Mouse (Mus musculus) embryonic facial prominence, embryonic 13.5 days (tissue): Measurements from ENCODE around the gene Drap1. TPM values are rescaled to one million over a fixed set of nuclear protein-coding genes. Genes with fewer than 3 reads are reported as not detected.

ENCODE experiments used
- ATAC-seq: fragments of 200-750 bp; cut with Nextera tagmentation; 2 replicates; pipeline ENCODE4 v1.8.0; 2017; ENCODE audit warnings: low read depth; ENCODE audit not compliant: insufficient number of reproducible peaks, insufficient read depth, low FRiP score, low TSS enrichment
- H3K27ac ChIP-seq: fragments of 300-500 bp; sonication (generic); 2 replicates; pipeline ENCODE4 v1.5.1; 2015; ENCODE audit warnings: moderate library complexity, mild to moderate bottlenecking, inconsistent platforms
- H3K27me3 ChIP-seq: fragments of 300-500 bp; sonication (generic); 2 replicates; pipeline ENCODE4 v1.6.1; 2015; ENCODE audit warnings: mild to moderate bottlenecking, inconsistent platforms
- H3K36me3 ChIP-seq: fragments of 300-500 bp; sonication (generic); 2 replicates; pipeline ENCODE4 v1.6.1; 2015; ENCODE audit warnings: mild to moderate bottlenecking, inconsistent platforms
- H3K4me1 ChIP-seq: fragments of 300-500 bp; sonication (generic); 2 replicates; pipeline ENCODE4 v1.6.1; 2015; ENCODE audit warnings: inconsistent platforms
- H3K4me2 ChIP-seq: fragments of 300-500 bp; sonication (generic); 2 replicates; pipeline ENCODE4 v1.6.1; 2015; ENCODE audit warnings: moderate library complexity, mild to moderate bottlenecking, inconsistent platforms
- H3K4me3 ChIP-seq: fragments of 300-500 bp; sonication (generic); 2 replicates; pipeline ENCODE4 v1.5.1; 2015; ENCODE audit warnings: mild to moderate bottlenecking, inconsistent platforms
- H3K9ac ChIP-seq: fragments of 300-500 bp; sonication (generic); 2 replicates; pipeline ENCODE4 v1.6.1; 2015; ENCODE audit warnings: mild to moderate bottlenecking, inconsistent platforms
- H3K9me3 ChIP-seq: fragments of 300-500 bp; sonication (generic); 2 replicates; pipeline ENCODE4 v1.6.1; 2016; ENCODE audit warnings: inconsistent platforms
- WGBS: fragments of 180-500 bp; shearing (Covaris S2); methylation state at CpG from one replicate; pipeline ENCODE4 v1.1.7; 2015; ENCODE audit warnings: mixed read lengths; 5-methylcytosine and 5-hydroxymethylcytosine counted together
- polyA plus RNA-seq: library from polyadenylated mRNA; unstranded; fragments of >200 nt; fragmentation: Nextera tagmentation; extraction: Ambion mirVana; gene quantifications from 2 replicates; pipeline ENCODE4 v1.2.1, GENCODE M21; 2015

The Drap1 gene
- polyA plus RNA-seq = 278 and 306 TPM in 2 replicates

DNA sequence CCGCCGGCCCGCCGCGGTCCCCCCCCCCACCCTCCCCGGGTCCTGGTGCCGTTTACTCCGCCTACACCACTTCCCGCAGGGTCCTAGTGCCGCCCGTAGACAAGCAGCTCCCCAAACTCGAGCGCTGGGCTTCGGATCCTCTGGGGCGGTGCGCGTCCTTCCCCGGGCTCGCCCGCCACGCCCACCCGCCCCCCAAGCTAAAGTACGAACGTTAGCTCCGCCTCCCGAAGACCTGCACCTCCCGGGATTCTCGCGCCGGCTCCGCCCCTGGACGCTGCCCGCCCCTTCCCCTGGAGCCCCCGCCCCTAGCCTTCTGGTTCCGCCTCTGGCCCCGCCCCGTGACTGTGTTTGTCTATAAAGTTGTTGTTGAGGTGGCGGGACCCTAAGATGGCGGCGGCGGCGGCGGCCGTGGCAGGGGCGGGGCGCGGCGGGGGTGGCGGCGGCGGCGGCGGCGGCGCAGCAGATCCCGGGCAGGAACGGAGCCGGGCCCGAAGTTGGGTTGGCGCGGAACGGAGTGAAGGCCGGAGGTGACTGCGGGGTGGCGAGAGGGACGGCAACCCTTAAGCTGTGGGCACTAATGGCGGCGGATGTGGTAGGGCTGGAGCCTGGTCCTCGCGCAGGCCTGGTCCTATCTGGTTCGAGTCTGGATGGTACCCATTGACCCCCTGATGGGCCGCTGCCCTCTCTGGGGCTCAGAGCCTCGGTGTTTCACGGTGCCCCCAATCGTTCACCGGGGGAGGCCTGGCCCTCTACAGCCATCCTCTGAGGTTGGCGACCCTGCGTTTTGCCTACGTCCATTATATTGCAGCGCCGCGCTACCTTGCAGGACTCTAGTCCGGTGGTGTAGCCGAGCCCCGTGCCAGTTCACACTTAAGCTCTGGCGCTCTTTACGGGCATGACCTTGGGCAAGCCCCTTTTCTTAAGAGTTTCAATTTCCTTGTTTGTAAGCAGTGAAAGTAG lies at the start of gene Drap1, which contains the start of gene AI837181:
Gene Drap1 (minus strand): TSS at position 198 of the 960 bp plus-strand sequence.
Gene AI837181 (plus strand): TSS at position 363 of the 960 bp plus-strand sequence.
- H3K4me2 ChIP-seq = peak within 1 kb of the TSS; percentile 79
- H3K4me3 ChIP-seq = peak within 1 kb of the TSS; percentile 72
- H3K27me3 ChIP-seq = no peaks in the 10 kb centered on the region
- H3K36me3 ChIP-seq = peaks cover 53% of the 10 kb centered on the region
- peak within 1 kb of the TSS; percentile 90 for H3K27ac ChIP-seq
- WGBS = under 1% methylated on average over 66 of the region's 87 CpGs
- peaks cover 37% of the 10 kb centered on the region for H3K4me1 ChIP-seq
- H3K9ac ChIP-seq = peak within 1 kb of the TSS; percentile 93
- peak; percentile 93 for ATAC-seq
- no peaks in the 10 kb centered on the region for H3K9me3 ChIP-seq

GRCm38 (mm10) chr19:5473720-5474119 lies 48.9 kb upstream of the Drap1 start, which contains the start of gene Efemp2:
TSS of gene Efemp2 (plus strand) at chr19:5473954.
- peak within 1 kb of the TSS; percentile 93 for H3K9ac ChIP-seq

GRCm38 (mm10) chr19:5472857-5473256 lies 48.1 kb upstream of the Drap1 start:
- no peak for ATAC-seq
- no peaks in the 10 kb centered on the region for H3K27me3 ChIP-seq
- peak overlapping the region; percentile 91; the same call in 1 of the 2 replicates for H3K4me2 ChIP-seq
- peaks cover 14% of the 10 kb centered on the region for H3K36me3 ChIP-seq
- H3K9ac ChIP-seq = no peak overlapping the region
- peaks cover 32% of the 10 kb centered on the region for H3K4me1 ChIP-seq
- H3K4me3 ChIP-seq = no peak overlapping the region
- no peaks in the 10 kb centered on the region for H3K9me3 ChIP-seq
- 0 out of 2 replicates have a peak overlapping the region, but pooled peaks have one; percentile 95 for H3K27ac ChIP-seq
- WGBS = 83% methylated on average over 3 of the region's 3 CpGs

More at GRCm38 (mm10) chr19:5473720-5474119, 48.9 kb upstream of the Drap1 start, which contains the start of gene Efemp2:
- Histone ChIP-seq H3K4me2 (peak within 1 kb of the TSS; percentile 91), H3K36me3 (peaks cover 21% of the 10 kb centered on the region), H3K27me3 (no peaks in the 10 kb centered on the region), H3K27ac (peak within 1 kb of the TSS; percentile 95), H3K4me1 (peaks cover 29% of the 10 kb centered on the region), H3K9me3 (no peaks in the 10 kb centered on the region), H3K4me3 (peak within 1 kb of the TSS; percentile 75)
- ATAC-seq = peak; percentile 65
- under 1% methylated on average over 22 of the region's 22 CpGs for WGBS

GRCm38 (mm10) chr19:5471846-5472245 lies 47.1 kb upstream of the Drap1 start:
- peaks cover 15% of the 10 kb centered on the region for H3K36me3 ChIP-seq
- H3K9ac ChIP-seq = peak overlapping the region; percentile 54; the same call in 1 of the 2 replicates
- no peaks in the 10 kb centered on the region for H3K27me3 ChIP-seq
- 39% methylated on average over 5 of the region's 5 CpGs for WGBS
- H3K27ac ChIP-seq = peak overlapping the region; percentile 49
- no peak for ATAC-seq
- H3K9me3 ChIP-seq = no peaks in the 10 kb centered on the region
- H3K4me2 ChIP-seq = no peak overlapping the region
- H3K4me1 ChIP-seq = peaks cover 24% of the 10 kb centered on the region
- H3K4me3 ChIP-seq = no peak overlapping the region

DNA sequence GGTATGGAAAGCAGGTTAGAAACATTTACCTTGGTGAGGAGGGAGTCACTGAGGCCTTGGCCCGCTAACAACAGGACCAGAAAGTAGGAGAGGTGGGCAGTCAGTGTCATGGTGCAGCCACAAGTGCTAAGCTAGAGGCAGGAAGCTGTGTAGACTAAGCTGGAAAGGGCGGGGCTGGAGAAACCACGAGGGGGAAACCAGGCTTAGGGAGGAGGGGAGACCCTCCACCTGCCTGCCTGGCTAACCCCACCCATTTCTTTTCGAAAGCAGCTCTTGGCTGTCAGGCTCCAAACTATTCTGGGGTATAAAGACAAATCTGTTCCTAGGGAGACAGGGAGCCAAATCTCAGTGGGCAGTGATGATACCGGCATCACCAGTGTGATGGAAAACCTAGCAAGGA lies 43.6 kb upstream of the Drap1 start, which contains the start of gene Ctsw:
Gene Ctsw (minus strand): TSS at position 134 of the 400 bp plus-strand sequence.
- no peaks in the 10 kb centered on the region for H3K9me3 ChIP-seq
- H3K4me2 ChIP-seq = no peak within 1 kb of the TSS
- no peak within 1 kb of the TSS for H3K27ac ChIP-seq
- peak within 1 kb of the TSS; percentile 49; the same call in 1 of the 2 replicates for H3K9ac ChIP-seq
- peaks cover 12% of the 10 kb centered on the region for H3K4me1 ChIP-seq
- H3K27me3 ChIP-seq = no peaks in the 10 kb centered on the region
- no peak for ATAC-seq
- WGBS = 54% methylated on average over 5 of the region's 5 CpGs
- H3K4me3 ChIP-seq = no peak within 1 kb of the TSS
- peaks cover 44% of the 10 kb centered on the region for H3K36me3 ChIP-seq

DNA sequence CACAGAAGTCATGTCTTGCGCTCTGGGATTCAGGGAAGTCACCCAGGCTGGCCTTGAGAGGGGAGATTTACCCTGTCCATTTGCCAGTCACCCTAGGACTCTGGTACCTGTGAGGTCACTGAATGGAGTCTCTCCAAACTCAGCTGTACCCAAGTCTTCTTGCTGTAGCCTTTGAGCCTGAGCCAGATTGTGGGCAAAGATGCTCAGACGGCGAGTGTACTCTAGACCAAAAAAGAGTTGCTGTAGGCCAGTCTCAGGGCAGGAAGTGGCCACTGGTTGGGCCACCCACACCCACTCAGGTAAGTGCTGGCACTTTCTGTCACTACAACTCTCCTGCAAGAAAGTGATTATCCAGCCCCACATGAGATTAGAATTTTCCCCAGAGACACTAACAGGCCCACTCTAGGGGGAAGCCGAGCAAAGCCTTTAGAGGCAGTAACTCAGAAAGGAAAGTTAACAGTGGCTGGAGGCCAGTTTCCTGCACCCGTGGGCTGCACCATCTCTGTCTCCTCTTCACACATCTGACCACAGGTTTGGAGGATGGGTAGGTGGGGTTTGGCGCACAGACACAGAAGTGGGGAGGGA lies 42.2 kb upstream of the Drap1 start:
- Histone ChIP-seq H3K4me2 (no peak overlapping the region), H3K4me3 (no peak overlapping the region), H3K4me1 (peaks cover 12% of the 10 kb centered on the region), H3K9ac (no peak overlapping the region), H3K36me3 (peaks cover 58% of the 10 kb centered on the region), H3K9me3 (no peaks in the 10 kb centered on the region), H3K27ac (no peak overlapping the region), H3K27me3 (no peaks in the 10 kb centered on the region)
- ATAC-seq = no peak
- 90% methylated on average over 6 of the region's 6 CpGs for WGBS

- peaks cover 22% of the 10 kb centered on the region for H3K4me1 ChIP-seq
- no peak overlapping the region for H3K27ac ChIP-seq
- no peak overlapping the region for H3K4me3 ChIP-seq
- no peak overlapping the region for H3K4me2 ChIP-seq
- no peak for ATAC-seq
- no peaks in the 10 kb centered on the region for H3K27me3 ChIP-seq
- WGBS = 94% methylated on average over 8 of the region's 8 CpGs
- H3K9ac ChIP-seq = 0 out of 2 replicates have a peak overlapping the region, but pooled peaks have one; percentile 65
- H3K9me3 ChIP-seq = no peaks in the 10 kb centered on the region
- peaks cover 61% of the 10 kb centered on the region for H3K36me3 ChIP-seq
These were observed 40.3 kb upstream of the Drap1 start for GRCm38 (mm10) chr19:5465037-5465436.

DNA sequence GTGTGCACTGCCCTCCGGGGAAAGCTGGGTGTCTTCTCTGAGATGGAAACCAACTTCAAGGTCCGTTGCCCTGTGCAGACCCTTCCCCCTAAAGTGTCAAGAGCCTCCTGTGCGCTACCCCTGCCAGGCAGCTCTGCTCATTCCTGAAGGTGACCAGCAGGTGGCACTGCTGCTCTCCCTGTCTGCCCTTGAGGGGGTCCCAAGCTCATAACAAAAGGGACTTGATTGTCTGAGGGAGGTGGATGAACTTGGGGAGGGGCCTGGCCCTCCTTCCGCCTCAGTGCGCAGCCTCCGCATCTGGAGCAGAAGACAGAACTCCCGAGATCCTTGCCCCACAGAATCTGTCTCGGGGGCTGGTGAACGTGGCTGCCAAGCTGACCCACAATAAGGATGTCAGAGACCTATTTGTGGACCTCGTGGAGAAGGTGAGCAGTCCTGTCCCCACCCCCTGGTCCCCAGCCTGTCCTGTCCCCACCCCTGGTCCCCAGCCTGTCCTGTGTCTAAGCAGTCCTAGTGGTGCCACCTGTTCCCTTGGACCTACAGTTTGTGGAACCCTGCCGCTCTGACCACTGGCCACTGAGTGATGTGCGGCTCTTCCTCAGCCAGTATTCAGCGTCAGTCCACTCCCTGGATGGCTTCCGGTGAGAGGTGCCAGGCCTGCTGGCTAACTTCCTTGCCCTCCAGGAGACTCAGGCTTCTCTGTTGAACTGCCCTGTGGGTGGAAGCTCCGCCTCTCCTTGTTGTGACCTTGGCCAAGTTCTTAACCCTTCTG lies 39.2 kb upstream of the Drap1 start:
- Histone ChIP-seq H3K9ac (peak overlapping the region; percentile 65), H3K27ac (peak overlapping the region; percentile 44; the same call in 1 of the 2 replicates), H3K4me3 (peak overlapping the region; percentile 29), H3K27me3 (peaks cover 4% of the 10 kb centered on the region; the same call in 1 of the 2 replicates), H3K4me2 (peak overlapping the region; percentile 63), H3K9me3 (no peaks in the 10 kb centered on the region), H3K36me3 (peaks cover 61% of the 10 kb centered on the region), H3K4me1 (peaks cover 25% of the 10 kb centered on the region)
- 40% methylated on average over 15 of the region's 15 CpGs for WGBS
- 0 out of 2 replicates have a peak, but pooled peaks have one; percentile 29 for ATAC-seq

GRCm38 (mm10) chr19:5463212-5463611 lies 38.4 kb upstream of the Drap1 start:
- no peak for ATAC-seq
- WGBS = 86% methylated on average over 9 of the region's 9 CpGs
- Histone ChIP-seq H3K9me3 (no peaks in the 10 kb centered on the region), H3K36me3 (peaks cover 61% of the 10 kb centered on the region), H3K27me3 (peaks cover 7% of the 10 kb centered on the region; the same call in 1 of the 2 replicates), H3K4me3 (no peak overlapping the region), H3K4me1 (peaks cover 22% of the 10 kb centered on the region), H3K4me2 (no peak overlapping the region), H3K9ac (no peak overlapping the region), H3K27ac (no peak overlapping the region)

- H3K9me3 ChIP-seq = no peaks in the 10 kb centered on the region
- H3K9ac ChIP-seq = peak overlapping the region; percentile 79
- H3K27me3 ChIP-seq = peaks cover 7% of the 10 kb centered on the region; the same call in 1 of the 2 replicates
- no peak for ATAC-seq
- H3K4me3 ChIP-seq = peak overlapping the region; percentile 68
- WGBS = 85% methylated on average over 6 of the region's 6 CpGs
- peaks cover 30% of the 10 kb centered on the region for H3K4me1 ChIP-seq
- H3K36me3 ChIP-seq = peaks cover 45% of the 10 kb centered on the region
- no peak overlapping the region for H3K27ac ChIP-seq
- peak overlapping the region; percentile 91 for H3K4me2 ChIP-seq
These were observed 36.6 kb upstream of the Drap1 start for GRCm38 (mm10) chr19:5461411-5461810.
